Mouse (Mus musculus) lung, postnatal 36 days (tissue): ENCODE data around the gene Sult6b2.

ENCODE experiments used
- DNase-seq: peaks from one replicate; pipeline ENCODE4 v3.0.0; 2022; ENCODE audit warnings: mixed read lengths

Gene Sult6b2

GRCm38 (mm10) chr6:142809373-142810098 is 5.2 kb upstream of the Sult6b2 start:
- no peak for DNase-seq

GRCm38 (mm10) chr6:142806326-142806725 is 2.0 kb upstream of the Sult6b2 start:
- DNase-seq = no peak

GRCm38 (mm10) chr6:142802617-142803525 is 1.4 kb downstream of the Sult6b2 start:
- no peak for DNase-seq

- DNase-seq = no peak
Observed at GRCm38 (mm10) chr6:142801687-142802086, 2.6 kb downstream of the Sult6b2 start.

- no peak for DNase-seq
Observed at GRCm38 (mm10) chr6:142799704-142800374, 4.5 kb downstream of the Sult6b2 start.

- DNase-seq = no peak
Observed at GRCm38 (mm10) chr6:142798837-142799236, 5.5 kb downstream of the Sult6b2 start.

- DNase-seq = no peak
Observed at GRCm38 (mm10) chr6:142797996-142798395, 6.3 kb downstream of the Sult6b2 start.

- DNase-seq = peak; percentile 58
Observed at GRCm38 (mm10) chr6:142795655-142796441, 8.5 kb downstream of the Sult6b2 start.

- no peak for DNase-seq
Observed at GRCm38 (mm10) chr6:142795087-142795486, 9.2 kb downstream of the Sult6b2 start.

GRCm38 (mm10) chr6:142793468-142793867 is 10.8 kb downstream of the Sult6b2 start:
- DNase-seq = no peak

- DNase-seq = no peak
Observed at GRCm38 (mm10) chr6:142792241-142792968, 11.9 kb downstream of the Sult6b2 start.

GRCm38 (mm10) chr6:142789736-142790135 is 14.6 kb downstream of the Sult6b2 start:
- DNase-seq = no peak

GRCm38 (mm10) chr6:142788042-142788987 is 16.0 kb downstream of the Sult6b2 start:
- DNase-seq = peak; percentile 66

- no peak for DNase-seq
Observed at GRCm38 (mm10) chr6:142786106-142786505, 18.2 kb downstream of the Sult6b2 start.

- DNase-seq = peak; percentile 81
Observed at GRCm38 (mm10) chr6:142785343-142785742, 19.0 kb downstream of the Sult6b2 start.

GRCm38 (mm10) chr6:142781286-142781685 is 23.0 kb downstream of the Sult6b2 start:
- no peak for DNase-seq

- DNase-seq = no peak
Observed at GRCm38 (mm10) chr6:142780574-142781033, 23.7 kb downstream of the Sult6b2 start.

- no peak for DNase-seq
Observed at GRCm38 (mm10) chr6:142779812-142780573, 24.3 kb downstream of the Sult6b2 start.

GRCm38 (mm10) chr6:142779045-142779811 is 25.1 kb downstream of the Sult6b2 start:
- peak; percentile 68 for DNase-seq
